Mouse (Mus musculus) cerebellum, adult 9-11 months (tissue): ENCODE results near the gene Pigyl.

Experiments
- DNase-seq: peaks from one replicate; pipeline ENCODE4 v3.0.0; 2022

The Pigyl gene

DNA sequence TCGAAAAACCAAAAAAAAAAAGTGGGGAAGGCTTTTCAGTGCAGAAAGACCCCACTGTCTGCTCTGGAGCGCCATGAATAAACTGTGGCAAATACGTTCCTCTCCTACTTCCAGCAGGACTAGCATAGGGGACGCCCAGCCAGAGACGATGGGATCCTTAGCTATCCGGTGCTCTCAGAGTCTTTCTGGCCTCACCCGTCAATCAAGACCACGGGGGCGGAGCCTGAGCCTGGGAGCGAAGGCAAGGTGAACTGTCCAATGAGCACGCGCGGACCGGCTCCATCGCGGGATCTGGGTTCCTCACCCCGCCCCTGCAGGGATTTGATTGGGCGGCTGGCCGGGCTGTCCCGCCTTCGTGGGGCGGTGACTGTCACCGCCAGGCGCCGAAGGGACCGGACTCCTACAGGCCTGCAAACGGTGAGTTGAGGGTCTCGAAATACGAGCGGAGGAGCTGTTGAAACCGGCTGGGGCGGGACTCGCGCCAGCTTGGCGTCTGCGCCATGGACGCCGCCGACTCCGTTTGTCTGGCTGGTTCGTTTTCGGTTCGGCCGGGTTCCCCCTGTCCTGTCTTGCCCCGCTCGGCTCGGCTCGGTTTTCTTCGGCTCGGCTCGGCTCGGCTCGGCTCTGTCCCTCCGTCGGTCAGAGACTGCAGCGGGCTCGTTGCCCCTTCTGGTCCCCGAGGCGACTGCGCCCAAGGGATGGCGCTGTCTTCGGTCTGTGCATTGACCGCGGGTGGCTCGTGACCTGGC lies at the start of gene Pigyl:
Gene Pigyl, plus strand, starts transcription at position 350 of the 749 bp plus-strand sequence.
- peak; percentile 99 for DNase-seq

DNA sequence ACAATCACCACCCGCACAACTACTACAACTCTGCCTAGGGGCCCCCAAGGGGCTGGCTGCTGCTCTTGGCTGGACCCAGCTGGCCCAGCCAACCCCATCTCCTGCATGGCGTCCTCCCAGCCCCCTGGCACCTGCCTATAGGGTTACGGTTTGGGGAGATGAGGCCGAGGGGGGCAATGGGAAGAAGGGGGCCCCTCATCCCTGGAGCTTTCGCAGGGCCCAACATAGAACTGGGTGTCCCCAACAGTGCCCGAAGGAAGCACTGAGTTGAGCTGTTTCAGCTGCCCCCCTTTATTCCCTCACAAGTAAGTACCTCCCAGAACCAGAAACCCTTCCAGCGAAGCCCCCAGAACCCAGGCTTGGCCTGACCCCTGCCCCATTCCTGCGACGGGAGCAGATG lies 48.5 kb upstream of the Pigyl start:
- no peak for DNase-seq

DNA sequence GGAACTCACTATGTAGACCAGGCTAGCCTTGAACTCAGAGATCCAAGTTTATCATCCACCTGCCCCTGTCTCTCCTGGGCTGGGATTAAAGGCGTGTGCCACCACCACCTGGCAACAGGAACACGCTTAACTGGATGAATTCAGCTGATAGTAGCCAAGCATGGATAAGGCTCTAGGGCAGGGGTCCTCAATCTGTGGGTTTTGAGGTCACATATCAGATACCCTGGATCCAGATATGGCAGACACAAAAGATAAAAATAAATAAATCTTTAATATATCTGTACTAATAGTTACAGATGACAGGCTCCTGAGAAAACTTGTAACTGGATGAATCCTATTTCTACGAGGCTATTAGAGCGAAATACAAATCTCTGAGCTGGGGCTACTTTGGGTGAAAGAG lies 41.0 kb upstream of the Pigyl start:
- DNase-seq: no peak

DNA sequence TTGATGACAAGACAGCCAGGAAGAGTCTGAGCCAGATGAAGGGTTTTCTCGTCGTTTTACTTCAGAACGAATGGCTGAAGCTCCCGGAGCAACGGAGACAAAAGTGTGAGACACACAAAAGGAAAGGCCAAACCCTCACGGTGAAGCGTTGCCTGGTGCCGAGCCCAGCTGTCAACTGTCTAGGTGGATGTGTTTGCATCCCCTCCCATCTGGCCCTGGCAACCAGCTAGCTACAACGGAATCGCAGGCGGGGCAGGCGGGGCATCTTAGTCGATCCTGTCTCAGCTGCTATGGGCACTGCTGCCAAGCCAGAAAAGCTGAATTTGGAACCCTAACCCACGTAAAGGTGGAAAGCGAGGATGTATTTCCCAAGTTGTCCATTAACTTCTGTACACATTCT lies 40.6 kb upstream of the Pigyl start:
- DNase-seq: peak; percentile 47

DNA sequence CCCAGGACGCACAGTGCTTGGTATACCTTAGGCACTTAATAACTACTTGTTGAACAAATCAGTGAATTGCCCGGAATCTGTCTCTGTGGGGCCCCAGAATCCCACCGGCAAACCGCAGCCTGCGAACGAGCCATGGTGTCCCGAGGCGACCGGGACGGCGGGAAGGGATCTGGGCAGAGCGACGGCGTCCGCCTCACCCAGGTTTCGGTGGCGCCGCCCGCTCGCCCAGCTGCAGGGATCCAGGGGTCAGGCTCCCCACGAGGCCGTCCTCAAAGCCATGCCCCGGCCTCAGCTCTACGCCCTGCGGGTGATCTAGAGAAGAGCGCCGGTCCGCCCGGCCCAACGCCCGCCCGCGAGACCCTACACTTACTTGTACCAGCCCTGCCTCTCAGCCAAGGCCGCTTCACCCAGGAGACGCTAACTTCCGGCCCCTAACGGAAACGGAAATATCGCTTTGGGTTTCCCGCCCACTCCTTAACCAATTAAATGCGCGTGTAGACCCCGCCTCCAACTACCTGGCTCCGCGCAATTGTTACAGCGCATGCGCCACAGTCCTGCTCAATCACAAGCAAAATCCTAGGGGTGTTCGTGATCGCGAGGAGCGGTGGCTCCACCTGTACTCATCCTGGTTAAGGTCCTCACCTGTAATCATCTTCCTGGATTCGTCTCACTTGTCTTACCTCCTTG lies 39.8 kb upstream of the Pigyl start, which contains the start of gene Elof1:
Gene Elof1, minus strand, starts transcription at position 433 of the 687 bp plus-strand sequence.
- DNase-seq: peak; percentile 97

DNA sequence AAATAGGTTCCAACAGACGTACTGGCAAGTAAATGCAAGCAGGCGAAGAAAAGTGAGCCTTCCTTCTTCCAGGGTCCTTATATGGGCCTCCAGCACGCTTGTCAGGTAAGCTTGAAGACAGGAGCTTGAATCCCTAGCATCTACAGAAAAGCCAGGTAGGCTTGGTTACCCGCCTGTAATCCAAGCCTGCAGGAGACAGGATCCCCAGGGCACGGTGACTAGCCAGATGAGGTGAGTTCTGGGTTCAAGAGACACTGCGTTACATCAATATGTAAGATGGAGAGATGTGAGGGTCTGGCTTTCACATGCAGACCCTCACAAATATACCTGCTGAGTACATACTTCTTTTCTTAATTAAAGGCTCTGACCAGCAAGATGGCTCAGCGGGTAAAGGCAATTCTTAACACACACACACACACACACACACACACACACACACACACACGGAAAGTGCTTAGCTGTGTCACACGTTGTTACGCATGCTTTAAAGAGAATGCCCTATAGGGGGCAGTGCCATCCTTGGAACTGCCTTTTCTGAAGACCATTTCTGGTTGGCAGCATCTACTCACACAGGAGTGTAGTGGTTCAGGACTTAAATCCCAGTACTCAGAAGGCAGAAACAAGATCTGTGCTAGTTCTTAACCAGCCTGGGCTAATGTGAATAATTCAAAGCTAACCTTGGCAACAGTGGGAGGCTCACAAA lies 38.7 kb upstream of the Pigyl start:
- peak; percentile 77 for DNase-seq

DNA sequence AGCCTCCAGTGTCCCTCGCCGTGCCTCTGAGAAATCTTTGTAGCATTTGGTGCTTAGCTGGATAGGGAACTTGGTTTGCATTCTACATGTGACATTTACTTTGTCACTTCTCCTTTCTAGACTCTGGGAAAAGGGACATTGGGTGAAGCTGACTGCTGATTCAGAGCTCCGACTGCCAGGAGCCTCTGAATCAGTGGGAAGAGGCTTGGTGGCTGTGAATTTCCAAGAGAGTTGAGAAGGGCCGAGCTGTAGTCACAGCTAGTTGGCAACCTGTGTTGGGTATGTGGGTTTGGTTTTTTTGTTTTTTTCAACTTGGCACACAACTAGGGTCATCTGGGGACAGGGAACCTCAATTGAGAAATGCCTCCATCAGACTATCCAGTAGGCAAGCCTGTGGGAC lies 37.1 kb upstream of the Pigyl start:
- no peak for DNase-seq

DNA sequence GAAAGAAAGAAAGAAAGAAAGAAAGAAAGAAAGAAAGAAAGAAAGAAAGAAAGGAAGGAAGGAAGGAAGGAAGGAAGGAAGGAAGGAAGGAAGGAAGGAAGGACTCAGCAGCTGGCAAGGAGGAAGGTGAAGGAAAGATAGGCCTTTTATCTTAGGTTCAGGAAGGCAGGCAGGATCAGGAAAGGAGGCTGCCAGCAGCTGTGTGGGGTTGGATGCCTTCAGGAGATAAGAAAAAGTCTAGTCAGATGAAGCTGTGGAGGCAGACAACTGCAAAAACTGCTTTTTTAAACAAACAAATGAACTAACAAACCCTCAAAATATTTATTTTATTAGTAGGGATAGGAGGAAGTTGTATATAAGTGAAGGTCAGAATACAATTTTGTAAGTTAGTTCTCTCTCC lies 35.1 kb upstream of the Pigyl start:
- DNase-seq: no peak

DNA sequence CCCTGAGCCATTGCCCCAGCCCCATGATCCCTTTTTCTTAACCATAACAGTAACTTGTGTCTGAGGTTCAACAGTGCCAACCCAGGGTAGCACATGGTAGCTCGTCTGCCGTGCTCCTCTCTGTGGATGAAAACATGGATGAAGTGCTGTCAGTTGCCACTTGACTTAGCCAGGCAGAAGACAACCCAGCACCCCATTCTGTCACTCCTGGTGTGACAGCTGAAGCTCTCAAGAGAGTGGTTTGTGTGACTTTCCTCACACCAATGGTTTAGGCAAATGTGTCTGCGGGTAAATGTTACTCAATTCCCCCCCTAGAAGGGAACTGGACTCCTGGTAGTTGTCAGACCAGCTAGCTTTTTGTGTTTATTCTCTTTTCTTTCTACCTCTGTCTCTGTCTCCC lies 34.6 kb upstream of the Pigyl start:
- no peak for DNase-seq

DNA sequence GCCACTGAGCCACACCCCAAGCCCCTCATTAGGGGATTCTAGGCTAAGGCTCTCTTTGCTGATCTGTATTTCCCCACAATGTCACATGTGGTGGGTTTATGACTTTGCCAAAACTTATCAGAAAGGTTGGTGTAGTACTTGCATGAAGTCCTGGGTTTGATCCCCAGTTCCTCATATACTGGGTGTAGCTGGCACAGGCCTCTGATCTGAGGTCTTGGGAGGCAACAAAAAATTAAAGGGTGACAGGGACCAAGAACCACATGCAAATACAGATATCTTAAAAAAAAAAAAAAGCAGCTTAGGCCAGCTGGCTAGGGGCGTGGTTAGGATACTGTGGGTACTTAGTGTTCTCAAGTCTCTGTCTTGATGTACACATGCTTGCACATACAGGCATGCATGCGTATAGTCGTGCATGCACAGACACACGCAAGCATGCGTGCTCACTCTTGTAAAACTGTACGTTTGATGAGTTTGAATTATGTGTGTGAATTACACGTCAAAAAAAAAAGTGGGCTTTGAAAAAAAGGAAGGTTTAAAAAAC lies 33.5 kb upstream of the Pigyl start:
- no peak for DNase-seq

DNA sequence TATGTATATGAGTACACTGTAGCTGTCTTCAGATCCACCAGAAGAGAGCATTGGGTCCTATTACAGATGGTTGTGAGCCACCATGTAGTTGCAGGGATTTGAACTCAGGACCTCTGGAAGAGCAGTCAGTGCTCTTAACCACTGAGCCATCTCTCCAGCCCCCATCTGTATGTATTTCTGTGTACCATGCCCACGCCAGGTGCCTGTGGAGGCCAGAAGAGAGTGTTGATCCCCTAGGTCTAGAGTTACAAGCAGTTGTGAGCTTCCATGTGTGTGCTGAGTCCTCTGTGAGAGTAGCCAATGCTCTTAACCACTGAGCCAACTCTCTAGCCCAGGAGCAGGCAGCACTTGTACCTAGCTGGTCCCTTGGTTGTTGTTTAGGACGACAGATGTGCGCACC lies 32.5 kb upstream of the Pigyl start:
- no peak for DNase-seq

DNA sequence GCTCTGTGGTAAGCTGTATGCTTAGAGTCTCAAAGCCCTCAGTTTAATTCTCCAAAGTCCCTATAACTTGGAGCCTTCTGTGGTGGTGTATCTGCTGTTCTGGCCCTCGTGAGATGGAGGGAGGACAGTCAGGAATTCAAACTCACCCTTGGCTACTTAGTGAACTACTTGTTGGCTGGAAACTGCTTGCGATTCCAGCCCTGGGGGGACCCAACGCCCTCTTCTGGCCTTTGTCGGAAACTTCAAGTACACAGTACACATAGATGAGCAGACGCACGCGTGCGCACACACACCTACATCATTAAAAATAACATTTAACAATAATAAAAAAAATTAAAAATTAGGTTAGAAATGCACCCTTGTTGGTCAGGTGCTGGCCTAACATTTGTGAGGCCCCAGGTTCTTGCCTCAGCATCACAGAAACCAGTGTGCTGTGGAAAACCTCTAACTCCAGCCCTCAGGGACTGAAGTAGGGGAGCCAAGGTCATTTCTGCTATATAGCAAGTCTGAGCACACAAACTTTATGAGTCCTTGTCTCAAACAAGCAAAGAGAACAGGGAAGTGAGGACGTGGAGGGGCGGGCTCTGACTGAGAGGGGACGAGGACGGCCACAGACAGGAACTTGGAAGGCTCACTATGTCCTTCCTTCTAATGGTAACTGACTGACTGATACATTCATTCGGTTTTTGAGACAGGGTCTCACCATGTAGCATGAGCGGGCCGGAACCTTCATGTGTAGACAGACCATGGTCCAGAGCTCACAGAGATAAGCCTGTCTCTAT lies 31.2 kb upstream of the Pigyl start:
- DNase-seq: no peak

DNA sequence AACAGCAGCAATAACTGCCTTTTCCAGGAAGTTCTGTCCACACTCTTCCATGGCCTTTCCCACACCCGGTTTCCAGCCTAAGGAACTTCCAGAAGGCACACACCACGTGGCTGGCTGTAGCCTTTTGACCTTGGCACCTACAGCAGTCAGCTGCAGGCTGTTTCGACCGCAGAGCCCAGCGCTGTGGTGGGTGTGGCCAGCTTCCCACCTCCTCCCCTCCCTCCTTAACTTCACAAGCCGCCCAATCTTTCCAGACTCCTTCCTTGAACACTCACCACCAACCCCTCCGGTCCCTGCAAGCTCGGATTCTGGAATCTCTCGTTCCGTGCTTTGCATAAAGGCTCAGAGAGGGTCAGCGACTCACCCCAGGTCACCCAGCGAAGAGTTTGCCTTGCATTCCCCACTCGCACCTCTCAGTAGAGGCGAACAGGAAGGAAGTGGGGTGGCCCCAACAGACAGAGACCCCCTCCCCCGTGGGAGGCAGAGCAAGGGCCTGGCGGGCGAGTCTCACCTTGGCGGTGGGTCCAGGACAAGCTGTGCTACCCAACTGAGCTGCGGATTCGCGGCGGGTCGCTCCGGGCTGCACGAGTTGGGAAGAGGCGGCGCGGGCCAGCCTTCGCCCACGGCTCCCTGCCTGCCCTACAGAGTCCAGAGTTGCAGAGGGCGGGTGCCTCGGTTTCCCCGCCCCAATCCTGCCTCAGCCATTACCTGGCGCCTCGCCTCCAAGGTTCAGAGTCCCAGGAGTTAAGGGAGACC lies 25.2 kb upstream of the Pigyl start:
- no peak for DNase-seq

DNA sequence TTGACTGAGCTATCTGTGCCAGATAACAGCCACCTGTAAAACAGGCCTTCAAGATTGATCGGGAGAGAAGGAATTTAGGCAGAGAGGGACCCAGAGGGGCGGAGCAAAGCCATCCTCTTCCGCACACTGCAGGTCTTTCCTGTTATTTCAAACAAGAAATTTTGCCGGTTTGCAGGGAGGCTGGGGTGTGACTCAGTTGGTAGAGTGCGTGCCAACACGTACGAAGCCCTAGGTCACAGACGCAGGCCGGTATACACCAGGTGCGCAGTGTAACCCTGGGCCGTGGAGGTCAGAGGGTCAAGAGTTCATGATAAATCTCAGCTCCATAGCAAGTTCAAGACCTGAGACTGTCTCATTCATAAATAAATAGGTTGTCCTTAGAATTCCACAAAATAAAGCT lies 24.4 kb upstream of the Pigyl start:
- DNase-seq: no peak

DNA sequence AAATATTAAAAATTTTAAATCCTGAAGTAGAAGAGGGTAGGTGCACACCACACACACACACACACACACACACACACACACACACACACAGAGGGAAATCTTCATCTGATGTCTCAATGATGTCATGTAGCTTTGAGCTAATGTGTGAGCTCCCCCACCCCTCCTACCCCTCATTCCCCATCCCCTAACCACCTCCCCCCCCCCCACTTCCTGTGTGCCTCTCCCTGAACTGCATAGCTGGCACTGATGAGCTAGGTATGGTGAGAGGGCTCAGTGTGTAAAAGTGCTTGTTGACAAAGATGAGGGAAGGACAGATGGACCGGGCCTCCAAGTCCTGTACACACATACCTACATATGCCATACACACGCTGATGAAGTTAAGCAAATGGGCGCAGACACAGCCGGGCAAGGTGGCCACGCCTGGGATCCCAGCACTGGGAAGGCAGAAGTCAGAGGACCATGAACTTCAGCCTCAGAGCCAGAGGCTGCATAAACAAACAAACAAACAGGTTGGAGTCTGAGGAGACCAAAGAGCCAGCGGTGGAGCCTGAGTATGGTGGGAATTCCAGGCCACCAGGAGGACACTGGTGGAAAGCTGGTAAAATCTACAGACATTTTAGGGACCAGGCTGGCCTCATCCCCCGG lies 22.3 kb upstream of the Pigyl start:
- DNase-seq: no peak

DNA sequence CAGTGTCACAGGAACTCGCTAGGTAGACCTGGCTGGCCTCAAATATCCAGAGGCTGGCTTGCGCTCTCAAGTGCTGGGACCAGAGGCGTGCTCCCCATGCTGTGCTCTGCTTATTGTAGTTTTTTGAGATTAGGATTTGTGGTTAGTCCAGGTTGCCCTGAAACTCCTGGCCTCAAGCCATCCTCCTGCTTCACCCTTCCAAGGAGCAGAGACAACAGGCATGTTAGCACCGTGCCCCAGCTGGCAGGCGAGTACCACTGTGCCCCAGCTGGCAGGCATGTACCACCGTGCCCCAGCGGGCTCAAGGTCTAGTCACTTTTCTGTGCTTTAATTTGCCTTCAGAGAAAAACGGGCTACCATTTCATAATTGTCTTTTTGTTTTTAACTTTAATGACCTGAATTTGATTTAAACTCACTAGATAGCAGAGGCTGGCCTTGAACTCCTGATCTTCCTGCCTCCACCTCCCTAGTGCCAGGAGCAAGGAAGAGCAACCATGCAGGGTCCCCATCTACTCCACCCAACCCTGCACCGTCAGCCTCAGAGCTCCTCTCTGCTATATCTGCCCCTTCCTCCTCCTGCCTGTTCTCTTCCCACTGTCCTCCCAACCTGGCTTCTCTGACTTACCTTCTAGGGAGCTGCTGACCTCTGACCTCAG lies 21.5 kb upstream of the Pigyl start:
- DNase-seq: no peak

DNA sequence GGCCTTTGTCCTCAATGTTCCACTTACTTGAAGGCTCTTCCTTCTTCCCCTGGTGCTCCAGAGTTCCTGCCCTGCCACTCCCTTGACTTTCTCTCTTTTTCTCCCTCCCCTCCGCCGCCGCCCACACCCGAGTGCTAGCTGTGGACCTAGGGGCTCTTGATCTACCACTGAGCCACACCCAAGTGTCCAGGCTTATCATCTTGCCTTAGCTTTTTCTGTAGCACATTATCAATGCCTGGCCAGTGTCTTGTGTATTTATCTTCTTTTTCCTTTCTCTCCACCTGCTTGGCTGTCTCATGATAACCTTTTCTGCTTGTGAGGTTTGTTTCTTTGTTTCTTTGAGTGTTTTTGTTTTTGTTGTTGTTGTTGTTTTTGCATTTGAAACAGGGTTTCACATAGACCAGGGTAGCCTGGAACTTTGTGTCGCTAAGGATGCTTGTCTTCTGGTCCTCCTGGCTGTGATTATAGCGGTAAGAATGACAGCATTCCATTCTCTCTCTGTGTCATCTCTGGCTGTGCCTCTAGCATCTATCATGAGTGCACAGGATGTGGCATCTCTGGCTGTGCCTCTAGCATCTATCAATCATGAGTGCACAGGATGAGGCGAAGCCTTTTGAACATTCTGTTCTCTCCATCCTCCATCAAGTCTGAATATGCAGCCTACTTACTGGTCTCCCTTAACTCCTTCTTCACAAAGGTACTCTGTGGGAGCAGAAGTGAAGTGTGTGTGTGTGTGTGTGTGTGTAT lies 20.8 kb upstream of the Pigyl start, which contains the start of gene Acp5:
Gene Acp5, minus strand, starts transcription at position 68 of the 747 bp plus-strand sequence.
- no peak for DNase-seq

DNA sequence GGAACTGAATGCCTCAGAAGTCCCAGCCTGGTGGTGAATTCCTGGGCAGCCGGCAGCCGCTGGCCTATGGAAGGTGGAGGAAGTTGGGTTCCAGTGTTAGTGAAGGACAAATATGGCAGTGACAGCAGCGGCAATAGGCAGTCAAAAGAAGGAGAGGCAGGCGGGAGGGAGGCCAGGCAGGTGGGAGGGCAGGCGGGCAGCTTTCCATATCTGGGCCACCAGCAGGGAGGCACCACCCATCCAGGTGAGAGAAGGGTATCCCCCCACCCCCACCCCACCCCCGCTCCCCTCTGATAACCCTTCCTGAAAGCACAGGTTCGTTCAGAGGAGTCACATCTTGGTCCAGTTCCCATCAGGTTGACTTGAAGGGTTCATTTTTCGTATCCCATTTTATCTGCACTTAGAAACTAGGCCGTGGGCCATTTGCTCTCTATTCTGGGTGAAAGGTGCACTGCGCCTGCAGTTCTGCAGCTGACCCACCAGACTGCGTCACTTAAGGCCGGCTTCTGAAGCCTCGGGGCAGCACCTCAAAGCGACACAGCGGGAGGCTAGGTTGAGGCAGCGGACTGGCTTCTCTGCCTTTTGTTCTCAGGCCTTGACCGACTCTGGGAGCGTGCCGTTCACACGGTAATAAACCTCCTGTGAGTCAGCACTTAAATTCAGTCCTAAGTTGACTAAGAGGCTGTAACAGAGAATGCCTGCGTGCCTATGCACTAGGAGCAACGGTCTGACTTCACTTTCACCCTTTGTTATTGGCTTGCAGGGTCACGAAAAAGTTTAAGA lies 19.7 kb upstream of the Pigyl start:
- DNase-seq: no peak

DNA sequence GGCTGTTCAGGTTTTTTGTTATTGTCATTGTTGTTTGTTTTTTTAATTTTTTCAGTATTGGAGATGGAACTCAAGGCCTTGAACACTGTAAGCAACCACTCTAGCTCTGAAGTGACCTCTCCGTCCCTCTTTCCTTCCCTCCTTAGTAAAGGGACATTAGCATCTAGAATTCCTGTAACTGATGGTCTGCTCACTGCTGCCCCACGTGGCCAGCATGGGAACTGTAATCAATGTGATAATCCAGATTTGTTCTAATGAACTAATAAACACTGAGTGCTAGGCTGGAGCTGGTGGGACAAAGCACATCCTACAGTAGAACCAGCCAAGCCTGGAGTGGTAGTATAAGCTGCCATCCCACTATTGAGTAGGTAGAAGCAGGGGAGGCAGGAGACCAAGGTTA lies 18.2 kb upstream of the Pigyl start:
- peak; percentile 43 for DNase-seq
